Mouse (Mus musculus) lung, adult 2 months (tissue): ENCODE measurements around the gene Hist3h2ba.

Source experiments
- CTCF ChIP-seq: fragments of 200-500 bp; IDR thresholded peaks from 2 replicates; pipeline ENCODE4 v1.5.1; 2011; ENCODE audit warnings: mild to moderate bottlenecking, low read length, control low read depth; ENCODE audit not compliant: insufficient read depth
- POLR2A ChIP-seq: fragments of 200-500 bp; IDR thresholded peaks from 2 replicates; pipeline ENCODE4 v1.6.1; 2011; ENCODE audit warnings: low read depth, mild to moderate bottlenecking, control low read depth, low read length, borderline replicate concordance; ENCODE audit errors: extremely low read depth

DNA sequence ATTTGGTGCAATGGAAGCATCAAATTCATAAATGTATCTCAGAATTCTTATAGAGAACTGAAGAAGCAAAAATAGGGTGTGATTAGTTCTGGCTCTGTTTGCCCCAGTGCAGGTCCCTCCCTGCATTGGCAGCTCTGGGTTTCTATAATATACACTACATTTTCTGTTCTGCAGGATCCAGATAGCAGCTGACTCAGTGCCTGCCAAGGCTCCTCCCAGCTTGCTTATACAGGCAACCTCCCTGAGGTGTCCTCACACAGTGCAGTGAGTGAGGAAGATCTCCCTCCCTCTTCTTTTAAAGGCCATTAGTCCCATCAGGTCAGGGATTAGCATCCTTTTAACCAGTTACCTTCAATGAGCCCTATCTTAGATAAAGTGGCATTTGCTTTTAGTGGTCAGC lies 47.6 kb upstream of the Hist3h2ba start:
- TF ChIP-seq CTCF: no peak
- no peak for TF ChIP-seq POLR2A
